Mouse (Mus musculus): ENCODE results near the gene Tead1. TPM values are rescaled to one million over a fixed set of nuclear protein-coding genes. Genes with fewer than 3 reads are reported as not detected.

The Tead1 gene
- polyA plus RNA-seq, 2 experiments = 23.2 to 38.2 TPM

DNA sequence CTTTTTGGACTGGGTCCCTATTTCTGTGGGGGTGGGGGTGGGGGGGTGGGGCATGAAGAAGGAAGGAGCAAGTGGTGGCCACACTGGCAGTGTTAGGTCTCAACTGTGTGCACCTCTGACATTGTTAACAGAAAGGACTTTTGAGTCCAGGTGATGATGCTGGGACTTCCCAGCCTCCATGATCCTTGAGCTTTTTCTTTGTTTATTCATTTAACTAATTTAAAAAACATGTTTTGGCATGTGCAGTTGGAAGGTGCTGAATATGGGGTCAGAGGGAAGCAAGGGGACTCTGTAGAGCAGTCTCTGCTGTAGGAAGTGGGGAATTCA, 149.5 kb downstream of the Tead1 start:
- H3K27ac ChIP-seq (replicated peaks; ENCODE audit: low read depth, low read length) = no peak overlapping the region
- no peaks in the 10 kb centered on the region for H3K27me3 ChIP-seq (ENCODE audit: control insufficient read depth, insufficient read depth, low read length)
- no peak overlapping the region for H3K9ac ChIP-seq (ENCODE audit: low read depth, low read length, severe bottlenecking)
- H3K4me1 ChIP-seq (ENCODE audit: control insufficient read depth, insufficient read depth, low read length) = peaks cover 44% of the 10 kb centered on the region
- H3K4me2 ChIP-seq (replicated peaks; ENCODE audit: low read depth, low read length, severe bottlenecking) = no peak overlapping the region
- no peak overlapping the region for H3K4me3 ChIP-seq (replicated peaks; ENCODE audit: low read length)
- no peak for ATAC-seq (ENCODE audit: low FRiP score, low read depth)
- no peak for DNase-seq (ENCODE audit: low spot score)
- H3K36me3 ChIP-seq (ENCODE audit: control insufficient read depth, insufficient read depth, low read length) = no peaks in the 10 kb centered on the region
- H3K9me3 ChIP-seq (ENCODE audit: control insufficient read depth, low read length) = no peaks in the 10 kb centered on the region
- TF ChIP-seq POLR2A (IDR thresholded peaks at IDR 0.05; ENCODE audit: borderline replicate concordance, extremely low read depth, insufficient read depth, insufficient read length) = no peak

DNA sequence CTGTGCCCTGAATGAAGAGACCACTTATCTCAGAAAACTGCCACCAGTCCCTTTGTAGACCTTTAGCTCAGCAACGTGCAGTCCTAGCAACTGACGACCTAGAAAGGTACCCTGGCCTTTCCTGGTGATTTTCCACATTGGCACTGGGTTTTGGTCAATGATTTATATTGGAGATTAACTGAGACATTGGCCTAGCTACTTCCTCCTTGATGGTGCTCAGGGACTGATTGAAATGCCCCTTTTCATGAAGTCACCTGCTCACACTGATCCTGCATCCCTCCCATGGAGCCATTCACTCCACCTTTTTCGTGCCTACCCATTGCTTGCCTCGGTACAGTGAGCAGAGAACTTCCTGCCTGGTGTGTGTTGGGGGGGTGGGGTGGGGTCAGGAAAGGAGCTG, 151.8 kb downstream of the Tead1 start:
- 79% methylated on average over 4 of the region's 4 CpGs for WGBS
- H3K27ac ChIP-seq (replicated peaks; ENCODE audit: low read depth, low read length) = no peak overlapping the region
- H3K9me3 ChIP-seq (ENCODE audit: control insufficient read depth, low read length) = no peaks in the 10 kb centered on the region
- no peak overlapping the region for H3K4me3 ChIP-seq (replicated peaks; ENCODE audit: low read length)
- TF ChIP-seq POLR2A (IDR thresholded peaks at IDR 0.05; ENCODE audit: borderline replicate concordance, extremely low read depth, insufficient read depth, insufficient read length) = no peak
- no peak for ATAC-seq (ENCODE audit: low FRiP score, low read depth)
- no peak for DNase-seq (ENCODE audit: low spot score)
- H3K4me1 ChIP-seq (ENCODE audit: control insufficient read depth, insufficient read depth, low read length) = peaks cover 32% of the 10 kb centered on the region
- H3K9ac ChIP-seq (ENCODE audit: low read depth, low read length, severe bottlenecking) = no peak overlapping the region
- no peaks in the 10 kb centered on the region for H3K36me3 ChIP-seq (ENCODE audit: control insufficient read depth, insufficient read depth, low read length)
- no peaks in the 10 kb centered on the region for H3K27me3 ChIP-seq (ENCODE audit: control insufficient read depth, insufficient read depth, low read length)
- no peak overlapping the region for H3K4me2 ChIP-seq (replicated peaks; ENCODE audit: low read depth, low read length, severe bottlenecking)

DNA sequence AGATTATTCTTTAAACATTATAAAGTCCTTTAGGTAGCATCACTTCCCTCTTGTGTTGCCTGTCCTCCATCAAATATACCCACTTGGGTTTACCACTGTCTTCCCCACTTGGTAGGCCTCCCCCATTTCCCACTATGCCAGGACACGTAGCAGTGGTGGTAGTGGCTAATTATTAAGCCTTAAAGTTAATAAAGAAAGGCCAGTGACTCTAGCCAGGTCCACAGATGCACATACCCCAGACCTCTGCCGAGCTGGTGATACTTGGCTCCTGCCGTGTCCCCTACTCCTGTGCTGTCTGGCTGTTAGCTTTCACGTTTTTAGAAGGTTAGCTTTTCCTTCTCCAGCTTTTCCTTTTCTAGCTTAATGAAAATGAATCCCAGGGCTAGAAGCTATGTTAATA, 152.3 kb downstream of the Tead1 start:
- TF ChIP-seq POLR2A (IDR thresholded peaks at IDR 0.05; ENCODE audit: borderline replicate concordance, extremely low read depth, insufficient read depth, insufficient read length) = no peak
- H3K4me1 ChIP-seq (ENCODE audit: control insufficient read depth, insufficient read depth, low read length) = peaks cover 27% of the 10 kb centered on the region
- 67% methylated on average over 4 of the region's 4 CpGs for WGBS

DNA sequence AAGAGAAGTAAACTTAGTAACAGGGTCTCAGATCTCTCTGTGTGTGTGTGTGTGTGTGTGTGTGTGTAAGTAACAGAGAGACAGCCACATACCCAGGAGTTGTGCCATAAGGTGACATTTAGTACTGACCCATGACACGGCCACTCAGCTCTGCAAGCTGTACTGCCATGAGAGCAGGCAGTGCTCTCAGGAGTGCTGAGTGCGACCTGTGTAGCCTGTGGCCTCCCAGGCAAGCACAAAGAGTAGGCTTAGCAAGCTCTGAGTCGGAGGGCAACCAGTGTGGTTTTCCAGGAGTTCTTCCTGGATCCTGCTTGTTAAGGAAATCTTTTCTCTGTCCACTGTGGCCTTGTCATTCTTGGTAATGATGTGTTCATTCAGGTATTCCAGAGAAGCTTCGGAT, 154.0 kb downstream of the Tead1 start:
- H3K4me3 ChIP-seq (replicated peaks; ENCODE audit: low read length) = no peak overlapping the region
- no peaks in the 10 kb centered on the region for H3K36me3 ChIP-seq (ENCODE audit: control insufficient read depth, insufficient read depth, low read length)
- no peak for TF ChIP-seq POLR2A (IDR thresholded peaks at IDR 0.05; ENCODE audit: borderline replicate concordance, extremely low read depth, insufficient read depth, insufficient read length)
- no peak overlapping the region for H3K9ac ChIP-seq (ENCODE audit: low read depth, low read length, severe bottlenecking)
- WGBS = 84% methylated on average over 4 of the region's 4 CpGs
- H3K9me3 ChIP-seq (ENCODE audit: control insufficient read depth, low read length) = 0 out of 2 replicates have a peak, but pooled peaks cover 5% of the 10 kb centered on the region
- H3K4me2 ChIP-seq (replicated peaks; ENCODE audit: low read depth, low read length, severe bottlenecking) = no peak overlapping the region
- ATAC-seq (ENCODE audit: low FRiP score, low read depth) = no peak
- H3K27me3 ChIP-seq (ENCODE audit: control insufficient read depth, insufficient read depth, low read length) = no peaks in the 10 kb centered on the region
- H3K4me1 ChIP-seq (ENCODE audit: control insufficient read depth, insufficient read depth, low read length) = peaks cover 10% of the 10 kb centered on the region
- DNase-seq (ENCODE audit: low spot score) = no peak
- no peak overlapping the region for H3K27ac ChIP-seq (replicated peaks; ENCODE audit: low read depth, low read length)

More for the DNA sequence above, 152.3 kb downstream of the Tead1 start:
- DNase-seq (ENCODE audit: low spot score) (no peak), ATAC-seq (ENCODE audit: low FRiP score, low read depth) (no peak)
- Histone ChIP-seq H3K4me3 (replicated peaks; ENCODE audit: low read length) (no peak overlapping the region), H3K9ac (ENCODE audit: low read depth, low read length, severe bottlenecking) (no peak overlapping the region), H3K9me3 (ENCODE audit: control insufficient read depth, low read length) (no peaks in the 10 kb centered on the region), H3K36me3 (ENCODE audit: control insufficient read depth, insufficient read depth, low read length) (no peaks in the 10 kb centered on the region), H3K27me3 (ENCODE audit: control insufficient read depth, insufficient read depth, low read length) (no peaks in the 10 kb centered on the region), H3K27ac (replicated peaks; ENCODE audit: low read depth, low read length) (no peak overlapping the region), H3K4me2 (replicated peaks; ENCODE audit: low read depth, low read length, severe bottlenecking) (no peak overlapping the region)

DNA sequence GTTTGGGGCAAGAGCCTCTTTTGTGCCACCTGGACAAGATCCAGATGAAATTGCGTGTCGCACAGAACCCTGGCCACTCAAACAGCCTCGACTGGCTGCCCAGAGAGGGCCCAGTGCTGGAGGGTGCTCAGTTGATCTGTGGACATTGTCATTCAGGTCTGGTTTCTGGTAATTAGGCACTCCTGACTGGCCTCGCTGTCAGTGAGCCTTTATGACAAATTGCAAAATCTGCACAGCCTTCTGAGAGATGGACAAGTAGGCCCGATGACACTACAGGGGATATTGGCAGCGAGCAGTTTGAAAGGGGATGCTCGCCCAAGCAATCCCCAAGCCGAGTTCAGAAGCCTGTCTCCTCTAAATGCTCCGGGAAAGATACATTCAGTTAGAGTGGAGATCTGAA, 157.0 kb downstream of the Tead1 start:
- H3K4me2 ChIP-seq (replicated peaks; ENCODE audit: low read depth, low read length, severe bottlenecking) = no peak overlapping the region
- DNase-seq (ENCODE audit: low spot score) (no peak), ATAC-seq (ENCODE audit: low FRiP score, low read depth) (no peak)
- H3K36me3 ChIP-seq (ENCODE audit: control insufficient read depth, insufficient read depth, low read length) = no peaks in the 10 kb centered on the region
- H3K27ac ChIP-seq (replicated peaks; ENCODE audit: low read depth, low read length) = no peak overlapping the region
- no peak overlapping the region for H3K4me3 ChIP-seq (replicated peaks; ENCODE audit: low read length)
- TF ChIP-seq POLR2A (IDR thresholded peaks at IDR 0.05; ENCODE audit: borderline replicate concordance, extremely low read depth, insufficient read depth, insufficient read length) = no peak
- 91% methylated on average over 9 of the region's 9 CpGs for WGBS
- peaks cover 8% of the 10 kb centered on the region for H3K4me1 ChIP-seq (ENCODE audit: control insufficient read depth, insufficient read depth, low read length)
- H3K9me3 ChIP-seq (ENCODE audit: control insufficient read depth, low read length) = 0 out of 2 replicates have a peak, but pooled peaks cover 5% of the 10 kb centered on the region
- H3K27me3 ChIP-seq (ENCODE audit: control insufficient read depth, insufficient read depth, low read length) = no peaks in the 10 kb centered on the region
- no peak overlapping the region for H3K9ac ChIP-seq (ENCODE audit: low read depth, low read length, severe bottlenecking)

DNA sequence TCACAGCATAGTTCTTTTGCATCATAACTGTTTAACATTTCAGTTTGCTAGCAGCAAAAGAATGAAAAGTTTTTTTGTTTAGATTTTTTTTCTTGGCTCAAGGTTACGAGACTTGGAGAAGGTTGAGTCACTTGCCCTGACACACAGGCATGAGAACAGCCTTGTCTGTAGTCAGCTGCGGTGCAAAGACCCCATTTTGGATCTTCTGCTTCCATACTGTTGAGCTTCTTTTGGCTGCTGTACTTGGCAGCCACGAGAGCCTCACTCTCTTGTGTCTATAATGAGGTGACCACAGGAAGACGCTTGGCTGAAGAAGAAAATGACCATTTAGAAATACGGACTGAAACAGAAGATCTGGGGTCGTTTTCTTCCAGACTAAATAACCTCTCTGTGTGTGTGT, 159.0 kb downstream of the Tead1 start:
- Histone ChIP-seq H3K9me3 (ENCODE audit: control insufficient read depth, low read length) (0 out of 2 replicates have a peak, but pooled peaks cover 5% of the 10 kb centered on the region), H3K27ac (replicated peaks; ENCODE audit: low read depth, low read length) (no peak overlapping the region), H3K4me3 (replicated peaks; ENCODE audit: low read length) (no peak overlapping the region), H3K9ac (ENCODE audit: low read depth, low read length, severe bottlenecking) (no peak overlapping the region), H3K27me3 (ENCODE audit: control insufficient read depth, insufficient read depth, low read length) (no peaks in the 10 kb centered on the region), H3K4me2 (replicated peaks; ENCODE audit: low read depth, low read length, severe bottlenecking) (no peak overlapping the region), H3K4me1 (ENCODE audit: control insufficient read depth, insufficient read depth, low read length) (peaks cover 17% of the 10 kb centered on the region), H3K36me3 (ENCODE audit: control insufficient read depth, insufficient read depth, low read length) (no peaks in the 10 kb centered on the region)
- ATAC-seq (ENCODE audit: low FRiP score, low read depth) = no peak
- TF ChIP-seq POLR2A (IDR thresholded peaks at IDR 0.05; ENCODE audit: borderline replicate concordance, extremely low read depth, insufficient read depth, insufficient read length) = no peak
- DNase-seq (ENCODE audit: low spot score) = no peak
- 87% methylated on average over 6 of the region's 6 CpGs for WGBS

Data from limb, embryonic 14.5 days (tissue).